8 mouse cellular contexts compared by ENCODE assay signal in genomic region chr3:148987591-148988292, GRCm38 (mm10). TPM values are rescaled to one million over a fixed set of nuclear protein-coding genes. Genes with fewer than 3 reads are reported as not detected.
A peak's percentile ranks its signal among the peaks of the same experiment; 100 is the strongest.
DNase-seq lines count a peak whose midpoint lies in the region; ATAC-seq and TF ChIP-seq lines count a peak whose summit lies in the region.

No protein-coding gene starts in this region.

- H3K9me3 ChIP-seq in E14TG2a.4 (ENCODE audit: low read length) = no peaks in the 10 kb centered on the region
- H3K9me3 ChIP-seq in forebrain, embryonic 15.5 days = no peaks in the 10 kb centered on the region
- H3K9me3 ChIP-seq in lung, embryonic 16.5 days (ENCODE audit: control insufficient read depth, low read length) = no peaks in the 10 kb centered on the region

- peak; percentile 6 for DNase-seq in cerebellum, adult 11-12 months
- peak; percentile 88 for DNase-seq in heart, postnatal 14 days
- peak in 1 of 2 experiments; percentile 43 for DNase-seq in layer of hippocampus, adult 2 months (ENCODE audit: low spot score in 2 of 2)
- peak; percentile 23 for DNase-seq in thymus, postnatal 14 days

- peaks cover 26% of the 10 kb centered on the region for H3K4me1 ChIP-seq in E14TG2a.4 (replicated peaks; ENCODE audit: low read depth, low read length)
- H3K4me1 ChIP-seq in forebrain, embryonic 15.5 days = peaks cover 48% of the 10 kb centered on the region
- peaks cover 19% of the 10 kb centered on the region for H3K4me1 ChIP-seq in lung, embryonic 16.5 days (replicated peaks; ENCODE audit: control insufficient read depth, insufficient read depth, low read length)
- peaks cover 31% of the 10 kb centered on the region for H3K4me1 ChIP-seq in olfactory bulb, adult 2 months (ENCODE audit: control insufficient read depth, insufficient read depth, low read length)

- peaks cover 39% of the 10 kb centered on the region for H3K27me3 ChIP-seq in E14TG2a.4 (ENCODE audit: insufficient read depth, low read length)
- no peaks in the 10 kb centered on the region for H3K27me3 ChIP-seq in forebrain, embryonic 15.5 days
- H3K27me3 ChIP-seq in lung, embryonic 16.5 days (ENCODE audit: control insufficient read depth, insufficient read depth, low read depth, low read length) = no peaks in the 10 kb centered on the region

- TF ChIP-seq CTCF in E14TG2a.4 (conservative IDR thresholded peaks at IDR 0.05; ENCODE audit: low read length) = no peak
- TF ChIP-seq CTCF in layer of hippocampus, adult 2 months (conservative IDR thresholded peaks at IDR 0.05) = peak; percentile 84
- TF ChIP-seq CTCF in olfactory bulb, adult 2 months (IDR thresholded peaks at IDR 0.05; ENCODE audit: insufficient read depth, low read depth, low read length) = 0 out of 2 replicates have a peak, but pooled peaks have one; percentile 29

- under 1% methylated on average over 45 of the region's 45 CpGs for WGBS in forebrain, embryonic 15.5 days
- under 1% methylated on average over 45 of the region's 45 CpGs for WGBS in lung, embryonic 16.5 days
- 1% methylated on average over 45 of the region's 45 CpGs for WGBS in olfactory bulb, adult 2 months

- H3K9ac ChIP-seq in forebrain, embryonic 15.5 days (replicated peaks) = peak overlapping the region; percentile 98
- peak overlapping the region; percentile 79 for H3K9ac ChIP-seq in lung, embryonic 16.5 days (ENCODE audit: low read length)

- H3K27ac ChIP-seq in forebrain, embryonic 15.5 days (replicated peaks) = peak overlapping the region; percentile 98
- peak overlapping the region; percentile 91; the same call in 1 of the 2 replicates for H3K27ac ChIP-seq in layer of hippocampus, adult 2 months
- peak overlapping the region; percentile 99 for H3K27ac ChIP-seq in lung, embryonic 16.5 days (ENCODE audit: low read length)
- H3K27ac ChIP-seq in olfactory bulb, adult 2 months (ENCODE audit: insufficient read depth, low read depth, low read length) = no peak overlapping the region

- H3K36me3 ChIP-seq in E14TG2a.4 (ENCODE audit: insufficient read depth, low read length) = no peaks in the 10 kb centered on the region
- H3K36me3 ChIP-seq in forebrain, embryonic 15.5 days = no peaks in the 10 kb centered on the region
- H3K36me3 ChIP-seq in lung, embryonic 16.5 days (ENCODE audit: control insufficient read depth, insufficient read depth, low read length) = no peaks in the 10 kb centered on the region

- ATAC-seq in forebrain, embryonic 15.5 days (replicated peaks) = peak; percentile 64
- peak; percentile 66 for ATAC-seq in lung, embryonic 16.5 days (ENCODE audit: low read depth)

- intact Hi-C loops in heart, postnatal 14 days (cut with DNase I) = loop anchor here (5.0 kb wide), 7 partner anchors 90 to 1995 kb away; no protein-coding TSS in a partner anchor

- no peak for TF ChIP-seq POLR2A in olfactory bulb, adult 2 months (IDR thresholded peaks at IDR 0.05; ENCODE audit: insufficient read depth, low read depth, low read length)

- peak overlapping the region; percentile 89 for H3K4me2 ChIP-seq in forebrain, embryonic 15.5 days (replicated peaks)
- peak overlapping the region; percentile 81 for H3K4me2 ChIP-seq in lung, embryonic 16.5 days (ENCODE audit: low read depth, low read length)

- peak overlapping the region; percentile 88 for H3K4me3 ChIP-seq in E14TG2a.4 (replicated peaks; ENCODE audit: low read length)
- H3K4me3 ChIP-seq in forebrain, embryonic 15.5 days = peak overlapping the region; percentile 70
- H3K4me3 ChIP-seq in layer of hippocampus, adult 2 months = peak overlapping the region; percentile 76
- H3K4me3 ChIP-seq in lung, embryonic 16.5 days (ENCODE audit: low read length) = peak overlapping the region; percentile 93
- H3K4me3 ChIP-seq in olfactory bulb, adult 2 months (ENCODE audit: insufficient read depth, low read depth, low read length) = peak overlapping the region; percentile 66

RNA-seq across cellular contexts. Expression of gene Adgrl2, which starts 2.6 kb away (rescaled TPM):
- 99.4 and 119 TPM in 2 replicates for polyA plus RNA-seq in forebrain, embryonic 15.5 days (2015; fragmentation: Nextera tagmentation; extraction: Ambion mirVana)
- 10 to 100 TPM; 73.0 to 77.0 TPM for total RNA-seq in heart, postnatal 14 days (2021)
- 10 to 100 TPM; 56.6 to 58.7 TPM for total RNA-seq in layer of hippocampus, adult 2 months (2021)
- polyA plus RNA-seq in lung, embryonic 16.5 days (2015; fragmentation: Nextera tagmentation; extraction: Ambion mirVana) = 46.3 and 51.1 TPM in 2 replicates
- polyA plus RNA-seq in olfactory bulb, adult 2 months (2012; ENCODE audit: insufficient read depth, insufficient read length, low replicate concordance, missing spikeins) = not detected in 2 replicates
